Mouse (Mus musculus) cerebellum, postnatal 36 days (tissue): ENCODE data around the gene Tsn.
A peak's percentile ranks its signal among the peaks of the same experiment; 100 is the strongest.

Experiments used
- DNase-seq, 2 experiments: peaks; one replicate each; pipeline ENCODE4 v3.0.0; 2021 to 2022; ENCODE audit warnings: mixed read lengths in 2 of 2

The Tsn gene

DNA sequence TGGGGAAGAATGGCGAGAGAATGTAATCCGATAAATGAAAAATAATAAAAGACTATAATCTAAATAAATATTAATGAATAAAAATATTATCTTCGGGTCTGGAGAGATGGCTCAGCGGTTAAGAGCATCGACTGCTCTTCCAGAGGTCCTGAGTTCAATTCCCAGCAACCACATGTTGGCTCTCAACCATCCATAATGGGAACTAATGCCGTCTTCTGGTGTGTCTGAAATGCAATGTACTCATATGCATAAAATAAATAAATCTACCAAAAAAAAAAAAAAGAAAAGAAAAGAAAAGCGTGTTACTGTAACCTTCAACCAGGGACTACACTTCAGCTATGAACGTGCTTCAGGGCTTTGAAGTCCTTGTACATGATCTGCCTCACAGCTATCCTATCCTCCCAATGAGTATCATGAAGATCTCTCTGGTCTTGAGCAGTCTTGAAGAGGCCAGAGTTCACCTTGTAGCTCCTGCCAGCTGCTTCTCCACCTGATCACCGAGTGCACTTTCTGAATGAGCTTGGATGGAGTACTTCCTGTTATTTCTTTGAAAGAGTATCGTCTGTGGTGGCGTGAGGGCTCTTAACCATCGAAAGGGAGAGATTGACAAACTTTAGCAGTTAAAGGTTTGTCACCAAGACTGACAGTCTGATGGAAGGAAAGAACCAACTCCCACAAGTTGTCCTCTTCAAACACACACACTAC lies at the start of gene Tsn:
TSS of gene Tsn (minus strand) at position 118 of the 705 bp plus-strand sequence.
- DNase-seq, result no peak

DNA sequence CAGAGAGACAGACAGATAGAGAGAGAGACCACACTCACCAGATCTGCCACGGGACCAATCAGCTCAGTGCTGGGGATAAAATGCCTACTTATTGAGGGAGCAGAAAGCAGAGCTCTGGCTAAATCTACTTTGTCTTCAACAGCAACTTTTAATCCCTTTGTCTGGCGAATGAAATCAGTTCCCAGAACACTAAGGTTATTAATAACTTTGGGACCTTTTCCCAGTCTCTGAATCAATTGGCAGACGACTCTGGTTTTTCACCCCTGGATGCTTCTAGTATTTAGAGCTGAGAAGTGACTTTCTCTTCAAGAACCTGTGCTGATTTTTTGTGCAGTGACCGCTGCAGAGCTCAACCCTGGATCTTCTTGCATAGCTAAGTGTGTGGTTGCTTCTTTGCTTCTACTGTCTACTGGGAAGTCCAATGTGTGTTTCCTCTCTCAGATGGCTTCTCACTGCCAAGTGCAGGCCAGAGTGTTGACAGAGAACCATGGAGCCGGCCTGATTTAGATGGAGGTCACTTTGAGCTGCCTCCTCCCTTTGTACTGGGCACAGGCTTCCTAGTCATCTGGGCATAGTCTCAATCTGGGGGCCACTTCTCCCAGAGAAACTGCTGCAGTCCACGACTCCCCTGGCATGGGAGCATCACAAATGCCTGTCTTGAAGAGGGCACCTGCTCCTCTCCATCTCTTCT lies 47.7 kb upstream of the Tsn start:
- peak in 1 of 2 experiments; percentile 6 for DNase-seq

DNA sequence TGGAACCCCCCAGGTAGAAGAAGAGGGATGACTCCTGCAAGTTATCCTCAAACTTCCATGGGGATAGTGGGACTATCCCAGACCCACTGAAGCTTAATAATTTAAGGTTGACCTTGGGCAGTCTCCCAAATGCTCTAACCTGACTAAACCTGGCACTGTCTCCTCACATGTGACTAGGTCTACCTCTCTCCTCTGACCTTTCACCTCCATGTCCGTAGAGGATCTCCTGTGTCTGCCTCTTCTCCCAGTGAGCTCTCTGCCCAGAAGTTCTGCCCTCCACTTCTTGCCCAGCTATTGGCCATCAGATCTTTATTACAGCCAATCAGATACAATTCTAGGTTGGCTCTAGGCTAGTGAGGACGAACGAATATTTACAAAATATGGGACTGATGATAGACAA lies 38.4 kb upstream of the Tsn start:
- DNase-seq, result no peak

DNA sequence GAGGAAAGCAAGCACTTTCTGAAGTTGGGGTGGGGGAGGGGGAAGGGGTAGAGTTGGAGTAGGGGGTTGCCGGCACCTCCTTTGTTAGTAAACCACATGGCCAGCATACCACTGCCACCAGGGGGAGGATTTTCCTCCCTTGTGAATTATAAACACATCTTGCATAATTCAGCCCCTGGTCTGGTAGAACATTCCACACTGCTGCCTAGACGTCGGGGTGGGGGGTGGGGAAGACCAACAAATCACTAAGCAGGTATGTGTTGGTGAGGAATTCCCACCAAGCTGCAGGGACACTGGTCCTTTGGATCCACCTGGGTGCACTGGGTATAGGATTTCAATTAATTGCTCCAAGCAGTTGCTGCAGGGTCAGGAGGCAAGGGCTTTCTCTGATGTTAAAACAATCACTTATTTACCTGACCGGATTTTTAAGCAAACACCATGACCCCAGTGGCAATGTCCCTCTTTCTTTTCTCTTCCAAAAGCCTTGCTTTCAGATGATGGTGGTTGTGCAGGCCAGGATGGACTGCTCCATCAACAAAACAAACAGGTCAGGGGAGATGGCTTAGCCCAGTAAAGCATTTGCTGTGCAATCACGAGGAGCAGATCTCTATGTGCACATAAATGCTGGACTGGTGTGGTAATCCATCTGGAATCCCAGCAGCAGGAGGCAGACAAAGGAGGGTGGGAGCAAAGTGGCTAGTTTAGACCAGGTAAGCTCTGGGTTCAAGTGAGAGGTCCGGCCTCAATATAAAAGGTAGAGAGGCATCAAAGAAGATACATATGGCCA lies 32.3 kb upstream of the Tsn start:
- DNase-seq, result no peak

DNA sequence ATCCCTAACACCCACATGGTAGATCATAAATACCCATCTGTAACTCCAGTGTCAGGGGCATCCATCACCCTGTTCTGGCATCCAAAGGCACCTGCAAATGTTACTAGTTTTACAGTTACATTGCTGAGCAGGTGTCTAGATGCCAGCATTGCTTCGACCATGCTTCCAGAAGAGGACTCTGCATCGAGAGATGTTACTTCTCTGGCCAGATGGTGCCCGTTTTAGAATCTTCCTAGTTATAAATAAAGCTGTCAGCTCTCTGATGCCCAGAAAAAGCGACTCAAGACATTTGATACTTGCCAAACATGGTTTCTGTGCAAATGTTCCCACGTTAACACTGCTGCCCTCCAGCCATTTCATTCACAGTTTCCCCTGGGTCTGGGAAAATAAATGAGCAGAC lies 26.4 kb upstream of the Tsn start:
- DNase-seq, result no peak

DNA sequence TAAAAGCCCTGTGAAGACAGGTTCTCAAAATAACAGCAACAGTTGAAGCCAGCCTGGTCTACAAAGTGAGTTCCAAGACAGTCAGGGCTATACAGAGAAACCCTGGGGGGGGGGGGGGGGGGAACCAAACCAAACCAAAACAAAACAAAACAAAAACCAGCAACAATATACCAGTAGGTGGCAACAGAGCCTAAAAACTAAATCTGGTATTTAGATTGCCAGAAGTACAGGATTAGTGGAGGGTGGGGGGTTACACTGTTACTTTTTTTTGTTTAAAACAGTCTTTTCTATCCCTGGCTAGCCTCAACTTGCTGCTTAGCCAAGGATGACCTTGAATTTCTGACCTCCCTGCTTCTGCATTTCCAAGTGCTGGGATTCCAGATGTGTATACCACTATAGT lies 24.3 kb upstream of the Tsn start:
- DNase-seq, result no peak

DNA sequence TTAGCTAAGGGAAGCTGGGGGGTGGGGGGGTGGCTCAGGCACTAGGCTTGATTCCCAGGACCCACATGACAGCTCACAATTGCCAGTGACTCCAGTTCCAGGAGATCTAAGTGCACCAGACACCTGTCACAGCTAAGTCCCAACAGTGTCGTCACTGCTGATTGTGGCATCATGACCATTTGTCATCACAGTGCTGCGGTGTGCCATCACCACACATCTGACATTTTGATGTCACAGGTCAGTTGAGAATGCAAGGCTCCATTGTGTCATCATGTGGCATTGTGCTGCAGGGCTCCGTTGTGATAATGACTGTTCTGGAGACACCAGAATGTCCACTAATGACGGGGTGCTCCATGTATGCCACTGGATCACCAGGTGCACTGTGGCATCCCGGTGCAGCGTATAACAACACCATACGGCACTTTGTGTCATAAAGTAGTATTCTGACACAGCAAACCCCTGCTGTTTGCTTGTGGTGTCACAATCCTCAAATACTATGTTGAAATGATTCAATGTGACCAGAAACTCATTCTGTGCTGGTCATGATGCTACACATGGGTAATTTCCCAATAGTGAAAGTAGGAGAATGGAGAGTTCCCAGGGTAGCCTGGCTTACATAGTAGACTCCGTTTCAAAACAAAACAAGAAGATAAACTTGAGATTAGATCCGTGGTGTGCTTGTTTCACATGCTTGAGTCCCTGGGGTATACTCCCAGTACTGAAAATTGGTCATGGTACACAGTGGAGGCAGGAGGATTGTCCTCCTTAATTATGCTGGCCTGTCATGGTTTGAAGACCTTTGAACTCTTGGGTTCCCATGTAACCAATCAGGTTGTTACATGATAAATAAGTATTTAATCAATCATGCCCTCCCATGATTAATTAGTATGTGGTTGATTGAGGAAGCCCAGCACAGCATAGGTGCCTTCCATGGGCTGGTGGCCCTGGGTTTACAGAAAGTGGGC lies 23.5 kb upstream of the Tsn start:
- no peak for DNase-seq

DNA sequence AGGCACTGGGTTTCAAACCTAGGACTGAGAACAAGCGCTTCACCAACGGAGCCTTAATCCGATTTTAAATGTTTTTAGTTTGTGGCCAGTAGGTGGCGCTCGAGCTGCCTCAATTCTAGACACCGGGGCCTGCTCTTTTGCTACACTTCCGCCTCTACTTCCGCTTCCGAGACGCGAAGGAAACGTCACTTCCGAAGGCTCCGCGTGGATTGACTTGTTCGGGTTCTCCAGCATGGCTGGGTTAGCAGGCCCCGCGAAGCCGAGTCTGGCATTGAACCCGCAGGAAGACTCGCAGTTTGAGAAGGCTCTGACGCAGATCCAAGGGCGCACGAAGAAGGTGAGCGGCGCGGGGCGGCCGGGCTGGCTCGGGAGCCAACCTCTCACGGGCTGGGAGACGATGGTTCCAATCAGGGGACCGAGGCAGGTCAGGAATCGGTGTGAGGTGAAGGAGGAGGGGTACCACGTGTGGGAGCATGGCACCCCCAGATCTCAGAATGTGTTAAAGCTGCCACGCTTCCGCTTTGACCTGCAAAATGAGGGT lies 10.2 kb upstream of the Tsn start, which contains the start of gene Nifk:
TSS of gene Nifk (plus strand) at position 179 of the 541 bp plus-strand sequence.
- peak; percentile 90 to 95 for DNase-seq

DNA sequence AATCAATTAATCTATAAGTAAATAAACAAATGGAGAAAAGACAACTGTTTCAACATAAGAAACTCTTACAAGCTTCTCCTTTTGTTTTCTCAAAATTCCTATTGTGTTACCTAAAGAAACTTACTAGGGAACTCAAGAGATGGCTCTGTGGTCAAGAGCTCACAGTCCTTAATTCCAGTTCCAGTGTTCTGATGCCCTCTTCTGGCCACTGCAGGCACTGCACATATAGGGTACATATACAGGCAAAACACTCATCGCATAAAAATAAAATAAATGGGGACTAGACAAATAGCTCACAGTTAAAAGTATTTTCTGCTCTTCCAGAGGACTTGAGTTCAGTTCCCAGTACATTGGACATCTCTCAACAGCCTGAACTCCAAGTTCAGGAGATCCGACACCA lies 9.2 kb upstream of the Tsn start:
- peak; percentile 20 to 30 for DNase-seq

DNA sequence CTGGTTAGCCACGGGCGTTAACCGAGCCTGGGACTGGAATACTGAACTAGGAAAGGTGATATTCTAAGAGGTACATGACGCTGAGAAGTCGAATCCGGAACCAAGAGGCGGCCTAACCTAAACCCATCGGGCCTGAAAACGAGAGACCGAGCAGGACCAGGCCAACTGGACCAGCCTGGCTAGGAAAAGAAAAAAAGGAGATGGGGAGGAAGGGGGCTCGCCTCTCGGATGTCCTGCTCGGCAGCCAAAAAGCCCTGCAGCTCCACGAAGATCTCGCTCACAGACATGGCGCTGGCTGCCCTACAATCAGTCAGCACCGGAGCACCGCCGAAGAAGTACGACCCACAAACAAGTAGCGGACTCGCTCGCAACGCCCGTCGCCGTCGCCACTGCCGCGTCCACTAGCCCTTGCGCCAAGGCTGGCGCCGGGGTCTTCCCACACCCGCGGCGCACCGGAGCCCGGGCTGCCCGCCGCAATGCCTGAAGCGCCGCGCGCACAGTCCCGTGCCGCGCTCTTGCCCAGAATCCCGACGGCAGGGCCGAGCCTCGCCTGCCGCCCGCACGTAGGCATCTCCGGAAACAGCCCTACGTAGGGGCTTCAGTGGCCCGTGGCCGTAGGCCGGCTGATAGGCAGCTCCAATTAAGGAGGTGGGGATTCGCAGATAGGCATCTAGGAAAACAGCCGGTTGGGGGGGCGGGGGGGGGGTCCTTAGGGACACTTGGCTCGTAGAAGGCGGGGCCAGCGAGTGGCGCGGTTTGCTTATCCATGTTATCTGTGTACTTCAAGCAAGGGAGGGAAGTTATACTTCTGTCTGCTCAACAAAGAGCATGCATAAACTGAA lies 538 bp downstream of the Tsn start:
- peak; percentile 87 to 90 for DNase-seq

DNA sequence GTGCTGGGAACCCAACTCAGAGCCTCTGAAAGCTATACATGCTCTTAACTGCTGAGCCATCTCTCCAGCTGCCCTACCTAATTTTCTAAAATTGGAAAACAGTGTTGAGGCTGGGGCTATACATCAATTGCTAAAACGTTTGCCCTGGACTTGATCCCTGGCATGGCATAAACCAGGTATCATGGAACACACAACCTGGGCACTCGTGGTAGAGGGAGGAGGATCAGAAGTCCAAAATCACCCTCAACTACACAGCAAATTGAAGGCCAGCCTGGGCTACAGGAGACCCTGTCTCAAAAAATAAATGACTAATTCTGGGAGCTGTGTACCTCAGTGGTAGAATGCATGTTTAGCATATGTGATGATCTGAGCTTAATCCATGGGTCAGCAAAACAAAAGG lies 13.8 kb downstream of the Tsn start:
- DNase-seq, result no peak

DNA sequence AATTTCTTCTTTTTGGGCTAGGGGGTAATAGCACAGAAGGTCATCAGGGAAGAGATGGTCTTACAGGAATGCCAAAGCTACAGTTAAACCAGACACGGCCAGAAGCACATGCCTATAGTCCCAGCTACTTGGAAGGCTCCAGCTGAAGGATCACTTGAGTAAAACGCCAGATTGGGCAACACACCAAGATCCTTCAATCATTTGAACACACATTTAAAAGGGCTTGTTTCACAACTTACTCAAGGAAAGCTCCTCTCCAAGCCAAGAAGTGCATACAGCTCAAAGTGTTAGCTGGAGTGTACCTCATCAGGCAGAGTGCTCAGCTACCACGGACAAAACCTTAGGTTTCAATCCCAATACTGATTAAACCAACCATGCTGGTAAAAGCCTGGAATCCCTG lies 14.9 kb downstream of the Tsn start:
- no peak for DNase-seq

DNA sequence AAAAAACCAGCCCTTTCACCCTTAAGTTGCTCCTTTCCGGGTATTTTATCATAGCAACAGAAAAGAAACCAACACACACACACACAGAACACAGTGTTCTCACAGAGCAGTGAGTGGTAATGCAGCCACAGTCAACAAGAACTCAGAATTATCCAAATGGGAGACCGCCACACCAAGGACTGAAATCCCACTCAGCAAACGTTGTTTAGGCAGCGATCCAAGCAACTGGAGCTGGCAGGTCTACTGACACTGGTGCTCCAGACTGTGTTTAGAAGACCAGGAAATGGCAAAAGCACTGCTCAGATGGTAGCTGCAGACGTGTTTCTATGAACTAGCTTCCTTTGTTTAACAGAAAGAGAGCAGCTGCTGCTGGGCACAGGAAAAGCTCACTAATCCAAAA lies 16.7 kb downstream of the Tsn start:
- DNase-seq, result no peak

DNA sequence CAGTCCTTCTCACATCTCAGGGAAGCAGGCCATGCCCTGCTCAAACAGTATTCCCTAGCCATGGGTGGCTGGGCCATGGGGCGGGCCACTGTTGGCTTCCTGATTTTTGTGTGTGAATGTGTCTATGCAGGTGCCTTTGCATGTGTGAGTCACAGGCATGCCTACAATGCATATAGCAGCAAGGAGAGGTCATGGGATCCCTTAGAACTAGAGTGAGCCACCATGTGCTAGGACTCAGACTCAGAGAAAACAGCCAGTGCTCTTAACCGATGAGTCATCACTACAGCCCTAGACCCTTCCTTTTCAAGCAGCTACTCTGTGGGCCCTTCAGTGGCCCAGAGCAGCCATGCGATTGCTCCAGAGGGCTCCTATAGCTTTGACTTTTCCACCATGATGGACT lies 17.3 kb downstream of the Tsn start:
- no peak for DNase-seq

DNA sequence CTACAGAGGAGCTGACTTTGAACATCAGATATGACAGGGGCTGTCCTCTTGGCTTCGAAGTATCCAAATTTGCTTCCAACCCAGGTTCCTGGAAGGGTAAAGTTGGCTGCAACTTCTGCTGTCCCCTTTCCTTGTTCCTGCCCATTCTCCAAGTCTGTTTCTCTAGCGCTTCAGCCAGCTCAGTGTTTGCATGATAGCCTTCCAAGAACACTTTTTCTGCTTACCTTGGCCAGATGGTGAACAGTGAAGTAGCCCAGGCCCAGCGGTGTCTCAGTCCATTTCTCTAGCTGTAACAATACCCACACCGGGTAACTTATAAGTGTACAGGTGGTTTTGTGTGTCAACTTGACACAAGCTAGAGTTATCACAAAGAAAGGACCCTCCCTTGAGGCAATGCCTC lies 19.2 kb downstream of the Tsn start:
- DNase-seq, result no peak

DNA sequence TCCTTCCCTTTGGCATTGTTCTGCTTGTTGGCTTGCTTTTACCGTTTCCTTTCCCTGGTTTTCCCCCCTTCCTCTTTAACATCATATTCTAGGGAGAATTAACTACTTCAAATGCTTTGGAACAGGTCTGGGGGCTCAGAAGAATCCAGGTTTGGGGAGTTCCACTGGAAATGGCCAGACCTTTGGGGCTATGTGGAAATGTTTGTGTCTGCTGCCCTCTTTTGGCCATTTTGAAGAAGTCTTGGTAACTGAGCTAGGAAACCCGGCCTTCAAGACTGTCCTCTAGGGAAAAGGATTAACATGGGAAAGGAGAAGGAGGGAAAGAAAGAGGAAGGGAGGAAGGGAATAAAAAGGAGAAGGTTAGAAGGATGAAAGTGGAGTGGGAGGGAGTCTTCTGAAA lies 36.4 kb downstream of the Tsn start:
- no peak for DNase-seq

DNA sequence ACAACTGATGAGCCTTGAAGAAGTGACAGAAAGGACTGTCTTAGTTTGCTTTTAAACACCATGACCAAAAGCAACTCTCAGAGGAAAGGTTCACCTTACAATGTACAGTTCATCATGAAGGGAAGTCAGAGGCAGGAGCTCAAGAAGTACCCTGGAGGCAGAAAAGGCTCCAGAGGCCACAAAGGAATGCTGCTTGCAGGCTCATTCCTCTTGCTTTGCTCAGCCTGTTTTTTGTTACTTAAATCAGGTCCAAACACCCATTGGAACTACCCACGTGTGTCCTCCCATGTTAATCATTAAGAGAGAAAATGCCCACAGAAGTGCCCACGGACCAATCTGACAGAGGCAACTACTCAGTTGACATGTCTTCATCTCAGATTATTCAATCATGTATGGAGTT lies 59.6 kb downstream of the Tsn start:
- no peak for DNase-seq
